Comparison of ENCODE assay signal across 8 mouse cellular contexts in genomic region chr15:101977043-101977726, GRCm38 (mm10). TPM values are rescaled to one million over a fixed set of nuclear protein-coding genes. Genes with fewer than 3 reads are reported as not detected.
DNase-seq lines count a peak whose midpoint lies in the region; ATAC-seq and TF ChIP-seq lines count a peak whose summit lies in the region.

No protein-coding gene starts in this region.

- no peak for TF ChIP-seq POLR2A in cortical plate, adult 2 months (IDR thresholded peaks at IDR 0.05; ENCODE audit: extremely low read depth, insufficient read depth, low read length)

- no peak for TF ChIP-seq CTCF in cortical plate, adult 2 months (IDR thresholded peaks at IDR 0.05; ENCODE audit: extremely low read depth, insufficient read depth, low read length)

- ATAC-seq in megakaryocyte, adult 5-6 weeks (ENCODE audit: poor library complexity, severe bottlenecking): peak; percentile 73

- peak overlapping the region; percentile 68 for H3K27ac ChIP-seq in cortical plate, adult 2 months (ENCODE audit: insufficient read depth, low read length)

- peak overlapping the region; percentile 12 for H3K4me3 ChIP-seq in cortical plate, adult 2 months (ENCODE audit: insufficient read depth, low read length)

- H3K4me1 ChIP-seq in cortical plate, adult 2 months (ENCODE audit: control insufficient read depth, insufficient read depth, low read length): 0 out of 2 replicates have a peak, but pooled peaks cover 4% of the 10 kb centered on the region

- peak; percentile 78 for DNase-seq in ZHBTc4 (ENCODE audit: low read depth, low spot score)
- peak; percentile 96 for DNase-seq in gastrocnemius, postnatal 10 days
- peak; percentile 76 for DNase-seq in induced T-regulatory cell, adult 2 months (ENCODE audit: low read depth)
- DNase-seq in left cerebral cortex, adult 8-10 months (ENCODE audit: low spot score in 2 of 2): peak; percentile 53 to 76
- DNase-seq in right cerebral cortex, adult 2 months (ENCODE audit: low spot score in 2 of 2): peak; percentile 70 to 79
- peak; percentile 97 for DNase-seq in urinary bladder, postnatal 14 days (ENCODE audit: low spot score)

RNA-seq across cellular contexts. Expression of gene Krt78, which starts 23.1 kb away (rescaled TPM):
- polyA plus RNA-seq in cortical plate, adult 2 months (2012; rRNA removed): 0.04 TPM in 1 of 2 replicates, not detected in the other
- not detected for total RNA-seq in gastrocnemius, postnatal 10 days (2021)
- not detected for total RNA-seq in left cerebral cortex, adult 8-10 months (2022)
- total RNA-seq in megakaryocyte, adult 5-6 weeks (2015): not detected in 2 replicates
- not detected in 2 replicates for total RNA-seq in megakaryocyte, adult 5-6 weeks (2017)

RNA-seq across cellular contexts. Expression of gene Krt8, which starts 27.1 kb away (rescaled TPM):
- 0.25 TPM in 2 replicates for polyA plus RNA-seq in cortical plate, adult 2 months (2012; rRNA removed)
- 1 to 10 TPM; 1.4 to 1.7 TPM for total RNA-seq in gastrocnemius, postnatal 10 days (2021)
- under 1 TPM; 0.17 to 0.95 (median 0.23) TPM for total RNA-seq in left cerebral cortex, adult 8-10 months (2022)
- total RNA-seq in megakaryocyte, adult 5-6 weeks (2015): not detected in 2 replicates
- total RNA-seq in megakaryocyte, adult 5-6 weeks (2017): not detected in 2 replicates

RNA-seq across cellular contexts. Expression of gene Krt79, which starts 37.1 kb away (rescaled TPM):
- 0.04 TPM in 1 of 2 replicates, not detected in the other for polyA plus RNA-seq in cortical plate, adult 2 months (2012; rRNA removed)
- not detected for total RNA-seq in gastrocnemius, postnatal 10 days (2021)
- total RNA-seq in left cerebral cortex, adult 8-10 months (2022): not detected
- not detected in 2 replicates for total RNA-seq in megakaryocyte, adult 5-6 weeks (2015)
- not detected in 2 replicates for total RNA-seq in megakaryocyte, adult 5-6 weeks (2017)

RNA-seq across cellular contexts. Expression of gene Krt18, which starts 50.8 kb away (rescaled TPM):
- 0.30 and 0.46 TPM in 2 replicates for polyA plus RNA-seq in cortical plate, adult 2 months (2012; rRNA removed)
- total RNA-seq in gastrocnemius, postnatal 10 days (2021): 1 to 10 TPM; 1.5 to 2.5 TPM
- total RNA-seq in left cerebral cortex, adult 8-10 months (2022): 1 to 10 TPM in 2 of 4 experiments, under 1 TPM in 2; 0.26 to 2.5 (median 1.3) TPM
- 0.22 and 0.23 TPM in 2 replicates for total RNA-seq in megakaryocyte, adult 5-6 weeks (2015)
- total RNA-seq in megakaryocyte, adult 5-6 weeks (2017): 0.89 and 1.7 TPM in 2 replicates

RNA-seq across cellular contexts. Expression of gene Krt4, which starts 52.6 kb away (rescaled TPM):
- polyA plus RNA-seq in cortical plate, adult 2 months (2012; rRNA removed): not detected in 2 replicates
- under 1 TPM in 1 of 2 experiments, not detected in 1; 0.21 TPM for total RNA-seq in gastrocnemius, postnatal 10 days (2021)
- not detected for total RNA-seq in left cerebral cortex, adult 8-10 months (2022)
- not detected in 2 replicates for total RNA-seq in megakaryocyte, adult 5-6 weeks (2015)
- not detected in 2 replicates for total RNA-seq in megakaryocyte, adult 5-6 weeks (2017)

Comparison
In these comparisons a context has a peak if more than half of its experiments do, and no peak if none do; other contexts are left out.
1. Peak in every context shown above with its lines: DNase-seq, ATAC-seq, H3K4me3 ChIP-seq and H3K27ac ChIP-seq.